Mouse (Mus musculus): ENCODE data around the gene Ttll8.

The Ttll8 gene

DNA sequence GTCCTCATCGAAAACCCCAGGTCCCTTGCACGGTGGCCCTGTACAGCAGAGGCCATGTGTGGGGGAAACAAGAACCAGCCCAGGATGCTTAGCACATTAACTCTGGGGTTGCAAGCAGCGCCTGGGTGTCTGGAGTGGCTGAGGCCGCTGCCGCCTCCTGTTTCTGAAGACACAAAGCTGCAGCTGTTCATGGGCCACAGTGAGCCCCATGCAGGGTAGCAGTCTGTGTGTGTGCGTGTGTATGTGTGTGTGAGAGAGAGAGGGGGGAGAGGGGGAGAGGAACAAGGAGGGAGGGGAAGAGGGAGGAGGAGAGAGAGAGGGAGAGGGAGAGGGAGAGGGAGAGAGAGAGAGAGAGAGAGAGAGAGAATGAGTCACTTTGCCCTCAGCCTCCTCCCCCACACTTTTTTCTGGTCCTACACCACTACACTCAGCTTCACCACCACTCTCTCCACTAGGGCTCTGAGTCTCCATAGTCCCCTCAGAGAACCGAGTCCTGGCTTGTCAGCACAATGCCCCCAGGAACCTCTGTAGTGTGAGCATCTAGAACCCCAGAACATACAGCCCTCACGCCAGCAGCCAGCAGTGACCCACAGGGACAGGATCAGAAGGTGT lies 110.6 kb downstream of the Ttll8 start:
- DNase-seq (ENCODE audit: extremely low read depth, low read depth, low spot score): no peak

DNA sequence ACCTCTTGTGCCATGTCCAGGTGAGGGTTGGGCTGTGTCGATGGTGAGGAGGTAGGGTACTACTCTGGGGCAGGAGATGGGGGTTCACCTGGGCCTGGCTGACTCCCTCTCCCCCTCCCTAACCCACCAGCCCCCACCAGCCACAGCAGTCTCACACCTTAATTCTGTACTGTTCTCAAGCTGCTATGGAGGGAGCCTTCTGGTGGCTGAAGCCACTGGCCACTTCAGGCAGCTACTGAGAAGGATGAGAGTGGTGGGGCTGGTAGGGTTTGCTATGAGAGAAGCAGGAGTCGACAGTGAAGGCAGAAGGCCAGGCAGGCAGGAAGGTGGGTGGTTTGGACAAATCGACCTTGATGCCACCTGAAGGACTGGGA lies 111.9 kb downstream of the Ttll8 start:
- DNase-seq (ENCODE audit: extremely low read depth, low read depth, low spot score): no peak

- no peak for DNase-seq (ENCODE audit: extremely low read depth, low read depth, low spot score)
Measured at GRCm38 (mm10) chr15:88841580-88842299, 112.5 kb downstream of the Ttll8 start.

GRCm38 (mm10) chr15:88841160-88841559 lies 113.1 kb downstream of the Ttll8 start:
- DNase-seq (ENCODE audit: extremely low read depth, low read depth, low spot score): no peak
